Mouse (Mus musculus) forebrain, embryonic 13.5 days (tissue): ENCODE results near the gene Vamp8. TPM values are rescaled to one million over a fixed set of nuclear protein-coding genes. Genes with fewer than 3 reads are reported as not detected.

Experiments used
- ATAC-seq: fragments of 200-750 bp; cut with Nextera tagmentation; 2 replicates; pipeline ENCODE4 v1.8.0; 2017
- H3K27ac ChIP-seq: fragments of 300-500 bp; sonication (generic); 2 replicates; pipeline ENCODE4 v1.5.1; 2015; ENCODE audit warnings: inconsistent platforms, mild to moderate bottlenecking, moderate library complexity
- H3K27me3 ChIP-seq: fragments of 300-500 bp; sonication (generic); 2 replicates; pipeline ENCODE4 v1.6.1; 2015; ENCODE audit warnings: mild to moderate bottlenecking, inconsistent platforms
- H3K36me3 ChIP-seq: fragments of 300-500 bp; sonication (generic); 2 replicates; pipeline ENCODE4 v1.6.1; 2015; ENCODE audit warnings: mild to moderate bottlenecking, inconsistent platforms; ENCODE audit not compliant: poor library complexity, severe bottlenecking
- H3K4me1 ChIP-seq: fragments of 300-500 bp; sonication (generic); 2 replicates; pipeline ENCODE4 v1.6.1; 2015; ENCODE audit warnings: inconsistent platforms
- H3K4me2 ChIP-seq: fragments of 300-500 bp; sonication (generic); 2 replicates; pipeline ENCODE4 v1.6.1; 2015; ENCODE audit warnings: inconsistent platforms, mild to moderate bottlenecking, moderate library complexity
- H3K4me3 ChIP-seq: fragments of 300-500 bp; sonication (generic); 2 replicates; pipeline ENCODE4 v1.5.1; 2015; ENCODE audit warnings: mild to moderate bottlenecking, inconsistent platforms
- H3K9ac ChIP-seq: fragments of 300-500 bp; sonication (generic); 2 replicates; pipeline ENCODE4 v1.6.1; 2015; ENCODE audit warnings: mild to moderate bottlenecking, inconsistent platforms
- H3K9me3 ChIP-seq: fragments of 300-500 bp; sonication (generic); replicated peaks from 2 replicates; pipeline ENCODE4 v1.6.1; 2016; ENCODE audit warnings: inconsistent platforms
- WGBS: fragments of 180-500 bp; shearing (Covaris S2); methylation state at CpG from one replicate; pipeline ENCODE4 v1.1.7; 2015; 5-methylcytosine and 5-hydroxymethylcytosine counted together
- polyA plus RNA-seq: library from polyadenylated mRNA; unstranded; fragments of >200 nt; fragmentation: Nextera tagmentation; extraction: Ambion mirVana; gene quantifications from 2 replicates; pipeline ENCODE4 v1.2.1, GENCODE M21; 2015

Gene Vamp8
- polyA plus RNA-seq, 1 experiment from 2014 or later = 16.8 TPM

GRCm38 (mm10) chr6:72380131-72380770, 10.3 kb downstream of the Vamp8 start, which contains the start of gene Vamp5:
TSS of gene Vamp5 (minus strand) at chr6:72380468.
- peak within 1 kb of the TSS; percentile 59 for H3K9ac ChIP-seq
- H3K4me1 ChIP-seq = peaks cover 7% of the 10 kb centered on the region; the same call in 1 of the 2 replicates
- H3K4me2 ChIP-seq = peak within 1 kb of the TSS; percentile 66
- peak within 1 kb of the TSS; percentile 44 for H3K4me3 ChIP-seq
- no peaks in the 10 kb centered on the region for H3K9me3 ChIP-seq
- ATAC-seq = peak; percentile 43; the same call in 1 of the 2 replicates
- peaks cover 37% of the 10 kb centered on the region for H3K27me3 ChIP-seq
- no peaks in the 10 kb centered on the region for H3K36me3 ChIP-seq
- WGBS = 3% methylated on average over 49 of the region's 49 CpGs
- H3K27ac ChIP-seq = no peak within 1 kb of the TSS; the same call in 1 of the 2 replicates

- no peaks in the 10 kb centered on the region for H3K9me3 ChIP-seq
- H3K4me3 ChIP-seq = peak overlapping the region; percentile 44
- no peak for ATAC-seq
- H3K4me1 ChIP-seq = peaks cover 7% of the 10 kb centered on the region; the same call in 1 of the 2 replicates
- no peaks in the 10 kb centered on the region for H3K36me3 ChIP-seq
- 46% methylated on average over 7 of the region's 7 CpGs for WGBS
- peaks cover 37% of the 10 kb centered on the region for H3K27me3 ChIP-seq
- H3K27ac ChIP-seq = no peak overlapping the region
- 0 out of 2 replicates have a peak overlapping the region, but pooled peaks have one; percentile 59 for H3K9ac ChIP-seq
- H3K4me2 ChIP-seq = peak overlapping the region; percentile 66
Observed at GRCm38 (mm10) chr6:72379377-72380130, 10.9 kb downstream of the Vamp8 start.

DNA sequence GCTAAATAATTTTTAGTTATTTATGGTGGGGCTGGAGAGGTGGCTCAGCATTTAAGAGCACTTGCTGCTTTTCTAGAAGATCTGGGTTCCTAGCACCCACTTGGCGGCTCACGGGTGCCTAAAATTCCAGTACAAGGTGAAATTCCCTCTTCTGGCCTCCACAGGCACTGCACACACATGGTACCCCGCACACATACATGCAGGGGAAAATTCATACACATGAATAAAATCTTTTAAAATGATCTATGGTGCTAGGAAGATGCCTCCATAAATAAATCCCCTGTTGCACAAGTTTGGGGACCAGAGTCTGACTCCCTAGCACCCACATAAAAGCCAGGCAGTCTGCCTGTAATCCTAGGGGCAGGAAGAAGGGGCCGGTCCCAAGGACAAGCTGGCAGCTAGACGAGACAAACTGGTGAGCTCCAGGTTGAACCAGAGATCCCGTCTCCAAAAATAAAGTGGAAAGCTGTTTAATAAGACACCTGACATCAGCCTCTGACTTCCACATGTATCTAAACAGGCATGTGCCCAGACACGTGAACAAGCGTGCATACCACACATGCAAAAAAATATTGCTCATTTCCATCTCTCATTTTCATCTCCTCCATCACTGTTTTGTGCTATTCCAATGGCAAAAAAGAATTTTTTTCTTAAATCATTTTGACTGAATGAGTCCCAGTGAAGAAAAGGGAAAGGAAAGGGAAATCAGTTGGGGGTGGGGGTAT, 11.8 kb downstream of the Vamp8 start:
- WGBS = 87% methylated on average over 8 of the region's 8 CpGs
- Histone ChIP-seq H3K9ac (no peak overlapping the region), H3K9me3 (no peaks in the 10 kb centered on the region), H3K36me3 (no peaks in the 10 kb centered on the region), H3K4me2 (no peak overlapping the region), H3K4me1 (peaks cover 7% of the 10 kb centered on the region; the same call in 1 of the 2 replicates), H3K27ac (no peak overlapping the region), H3K27me3 (peaks cover 37% of the 10 kb centered on the region), H3K4me3 (no peak overlapping the region)
- ATAC-seq = no peak

DNA sequence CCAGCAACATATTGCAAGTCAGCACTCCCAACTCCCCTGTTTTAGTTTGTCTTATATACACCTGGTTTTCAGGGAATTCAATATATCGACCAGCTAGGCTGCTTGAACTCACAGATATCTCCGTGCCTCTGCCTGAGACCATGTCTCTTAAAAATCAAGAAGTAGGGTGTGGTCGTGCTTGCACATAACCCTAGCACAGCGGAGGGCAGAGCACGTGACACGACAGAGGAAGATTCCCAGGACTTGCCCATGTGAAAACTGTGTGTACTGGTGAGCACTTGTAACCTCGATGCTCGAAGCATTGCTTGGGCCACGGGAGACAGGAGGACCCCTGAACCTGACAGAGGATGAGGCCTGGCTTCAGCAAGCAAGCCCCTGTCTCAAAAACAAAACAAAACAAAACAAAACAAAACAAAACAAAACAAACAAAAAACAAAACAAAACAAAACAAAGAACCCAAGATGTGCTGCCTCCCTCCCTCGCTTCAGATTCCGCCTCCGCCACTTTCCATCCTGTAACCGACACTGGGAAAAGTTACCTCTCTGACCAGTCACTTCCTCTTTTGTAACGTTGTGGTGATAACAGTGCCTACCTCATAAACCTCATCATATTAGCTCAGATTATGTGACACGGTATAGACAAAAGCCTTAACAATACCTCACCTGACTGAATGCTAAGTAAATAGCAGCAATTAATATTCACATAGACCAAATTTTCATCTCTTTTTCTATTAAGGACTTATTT, 15.5 kb downstream of the Vamp8 start:
- 85% methylated on average over 15 of the region's 15 CpGs for WGBS
- Histone ChIP-seq H3K4me1 (0 out of 2 replicates have a peak, but pooled peaks cover 1% of the 10 kb centered on the region), H3K27me3 (peaks cover 27% of the 10 kb centered on the region), H3K27ac (no peak overlapping the region), H3K4me2 (no peak overlapping the region), H3K36me3 (no peaks in the 10 kb centered on the region), H3K9ac (no peak overlapping the region), H3K9me3 (no peaks in the 10 kb centered on the region), H3K4me3 (no peak overlapping the region)
- no peak for ATAC-seq

GRCm38 (mm10) chr6:72374206-72374605, 16.3 kb downstream of the Vamp8 start:
- H3K27me3 ChIP-seq = peaks cover 19% of the 10 kb centered on the region
- no peaks in the 10 kb centered on the region for H3K4me1 ChIP-seq
- H3K27ac ChIP-seq = no peak overlapping the region
- no peaks in the 10 kb centered on the region for H3K9me3 ChIP-seq
- H3K4me2 ChIP-seq = no peak overlapping the region
- H3K9ac ChIP-seq = no peak overlapping the region
- WGBS = 72% methylated on average over 7 of the region's 7 CpGs
- H3K4me3 ChIP-seq = no peak overlapping the region
- no peaks in the 10 kb centered on the region for H3K36me3 ChIP-seq
- ATAC-seq = no peak

DNA sequence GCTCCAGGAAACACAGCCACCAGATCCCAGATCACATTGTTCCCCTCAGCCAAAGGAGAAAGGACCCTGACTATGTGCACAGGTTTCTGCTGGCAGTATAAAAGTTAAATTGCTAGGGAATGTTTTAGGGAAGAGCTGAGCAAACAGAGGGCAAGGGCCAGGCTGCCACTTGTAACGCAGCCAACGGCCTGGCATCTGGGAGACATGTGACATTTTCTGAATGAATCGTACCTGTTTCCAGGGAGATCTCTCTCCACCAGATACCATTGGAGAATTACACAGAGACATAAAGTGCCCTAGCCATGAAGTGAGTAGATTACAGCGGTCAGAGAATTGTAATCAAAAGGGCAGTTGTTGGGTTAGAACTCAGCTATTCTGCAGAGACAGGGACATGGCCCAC, 17.3 kb downstream of the Vamp8 start:
- no peaks in the 10 kb centered on the region for H3K4me1 ChIP-seq
- 89% methylated on average over 4 of the region's 4 CpGs for WGBS
- no peak overlapping the region for H3K4me2 ChIP-seq
- no peaks in the 10 kb centered on the region for H3K36me3 ChIP-seq
- no peak overlapping the region for H3K4me3 ChIP-seq
- no peak overlapping the region for H3K9ac ChIP-seq
- no peak overlapping the region for H3K27ac ChIP-seq
- H3K9me3 ChIP-seq = no peaks in the 10 kb centered on the region
- ATAC-seq = no peak
- peaks cover 9% of the 10 kb centered on the region; the same call in 1 of the 2 replicates for H3K27me3 ChIP-seq

- no peak for ATAC-seq
- Histone ChIP-seq H3K4me2 (no peak overlapping the region), H3K9me3 (no peaks in the 10 kb centered on the region), H3K9ac (no peak overlapping the region), H3K4me3 (no peak overlapping the region), H3K4me1 (no peaks in the 10 kb centered on the region), H3K27me3 (0 out of 2 replicates have a peak, but pooled peaks cover 3% of the 10 kb centered on the region), H3K27ac (no peak overlapping the region), H3K36me3 (no peaks in the 10 kb centered on the region)
- 33% methylated on average over 1 of the region's 1 CpGs for WGBS
Observed at GRCm38 (mm10) chr6:72371571-72371970, 18.9 kb downstream of the Vamp8 start.

- no peak overlapping the region for H3K9ac ChIP-seq
- 53% methylated on average over 5 of the region's 5 CpGs for WGBS
- 0 out of 2 replicates have a peak, but pooled peaks cover 3% of the 10 kb centered on the region for H3K27me3 ChIP-seq
- H3K9me3 ChIP-seq = no peaks in the 10 kb centered on the region
- no peak overlapping the region for H3K4me2 ChIP-seq
- no peaks in the 10 kb centered on the region for H3K36me3 ChIP-seq
- no peak overlapping the region for H3K27ac ChIP-seq
- no peaks in the 10 kb centered on the region for H3K4me1 ChIP-seq
- H3K4me3 ChIP-seq = no peak overlapping the region
- ATAC-seq = no peak
Observed at GRCm38 (mm10) chr6:72371147-72371546, 19.4 kb downstream of the Vamp8 start.

- H3K4me1 ChIP-seq = no peaks in the 10 kb centered on the region
- WGBS = 82% methylated on average over 12 of the region's 12 CpGs
- H3K36me3 ChIP-seq = no peaks in the 10 kb centered on the region
- H3K4me3 ChIP-seq = no peak overlapping the region
- no peak overlapping the region for H3K9ac ChIP-seq
- no peaks in the 10 kb centered on the region for H3K9me3 ChIP-seq
- H3K27me3 ChIP-seq = 0 out of 2 replicates have a peak, but pooled peaks cover 3% of the 10 kb centered on the region
- no peak overlapping the region for H3K4me2 ChIP-seq
- no peak overlapping the region for H3K27ac ChIP-seq
- ATAC-seq = no peak
Observed at GRCm38 (mm10) chr6:72370091-72370490, 20.4 kb downstream of the Vamp8 start.

DNA sequence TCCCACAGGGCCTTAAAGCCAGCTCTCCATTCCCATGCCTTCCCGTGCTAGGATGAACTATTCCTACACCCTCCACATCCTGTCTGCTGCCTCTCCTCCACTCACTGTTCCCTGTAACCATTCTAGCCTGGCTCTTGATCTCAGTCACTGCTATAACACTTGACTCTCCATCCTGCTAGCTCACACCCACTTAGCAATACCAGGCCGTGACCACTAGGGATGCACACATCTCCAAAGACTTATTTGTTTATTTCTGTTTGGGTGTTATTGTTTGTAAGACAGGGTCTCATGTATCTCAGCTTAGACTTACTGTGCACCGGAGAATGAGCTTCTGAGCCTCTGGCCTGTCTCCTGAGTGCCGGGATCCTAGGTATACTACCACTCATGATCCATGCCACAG, 20.9 kb downstream of the Vamp8 start:
- Histone ChIP-seq H3K9ac (no peak overlapping the region), H3K4me2 (no peak overlapping the region), H3K4me1 (no peaks in the 10 kb centered on the region), H3K27me3 (0 out of 2 replicates have a peak, but pooled peaks cover 6% of the 10 kb centered on the region), H3K27ac (no peak overlapping the region), H3K36me3 (no peaks in the 10 kb centered on the region), H3K4me3 (no peak overlapping the region), H3K9me3 (no peaks in the 10 kb centered on the region)
- 81% methylated on average over 4 of the region's 4 CpGs for WGBS
- ATAC-seq = no peak

GRCm38 (mm10) chr6:72367460-72367974, 23.0 kb downstream of the Vamp8 start:
- Histone ChIP-seq H3K27me3 (0 out of 2 replicates have a peak, but pooled peaks cover 2% of the 10 kb centered on the region), H3K9me3 (no peaks in the 10 kb centered on the region), H3K36me3 (no peaks in the 10 kb centered on the region), H3K4me1 (no peaks in the 10 kb centered on the region), H3K27ac (no peak overlapping the region), H3K4me2 (no peak overlapping the region), H3K9ac (no peak overlapping the region), H3K4me3 (no peak overlapping the region)
- no peak for ATAC-seq
- 68% methylated on average over 4 of the region's 4 CpGs for WGBS
